Mouse (Mus musculus) forebrain, embryonic 11.5 days (tissue): ENCODE data around the gene Hmgxb4. TPM values are rescaled to one million over a fixed set of nuclear protein-coding genes. Genes with fewer than 3 reads are reported as not detected.
A peak's percentile ranks its signal among the peaks of the same experiment; 100 is the strongest.

Experiments used
- ATAC-seq: fragments of 200-750 bp; cut with Nextera tagmentation; replicated peaks from 2 replicates; pipeline ENCODE4 v1.8.0; 2017; ENCODE audit warnings: moderate TSS enrichment; ENCODE audit not compliant: low FRiP score
- DNase-seq: peaks from one replicate; pipeline ENCODE4 v3.0.0-alpha.2; 2017; ENCODE audit warnings: low spot score
- H3K27ac ChIP-seq: fragments of 300-500 bp; sonication (generic); 2 replicates; pipeline ENCODE4 v1.5.1; 2014; ENCODE audit warnings: low read depth, low read length
- H3K27me3 ChIP-seq: fragments of 300-500 bp; sonication (generic); 2 replicates; pipeline ENCODE4 v1.6.1; 2014; ENCODE audit warnings: mild to moderate bottlenecking, low read length, mixed read lengths; ENCODE audit not compliant: control insufficient read depth, insufficient read depth
- H3K36me3 ChIP-seq: fragments of 300-500 bp; sonication (generic); 2 replicates; pipeline ENCODE4 v1.6.1; 2014; ENCODE audit warnings: mild to moderate bottlenecking, low read length, moderate library complexity, mixed read lengths; ENCODE audit not compliant: control insufficient read depth, insufficient read depth
- H3K4me1 ChIP-seq: fragments of 300-500 bp; sonication (generic); replicated peaks from 2 replicates; pipeline ENCODE4 v1.6.1; 2014; ENCODE audit warnings: low read length, mixed read lengths; ENCODE audit not compliant: control insufficient read depth, insufficient read depth
- H3K4me2 ChIP-seq: fragments of 300-500 bp; sonication (generic); 2 replicates; pipeline ENCODE4 v1.6.1; 2014; ENCODE audit warnings: low read depth, mild to moderate bottlenecking, low read length, moderate library complexity, mixed read lengths; ENCODE audit not compliant: severe bottlenecking
- H3K4me3 ChIP-seq: fragments of 300-500 bp; sonication (generic); 2 replicates; pipeline ENCODE4 v1.5.1; 2014; ENCODE audit warnings: low read depth, low read length
- H3K9ac ChIP-seq: fragments of 300-500 bp; sonication (generic); 2 replicates; pipeline ENCODE4 v1.6.1; 2014; ENCODE audit warnings: low read length
- H3K9me3 ChIP-seq: fragments of 300-500 bp; sonication (generic); 2 replicates; pipeline ENCODE4 v1.6.1; 2016; ENCODE audit warnings: low read length, mixed read lengths; ENCODE audit not compliant: control insufficient read depth
- whole genome bisulfite sequencing: fragments of 180-500 bp; shearing (Covaris S2); extraction: QIAGEN DNeasy Blood & Tissue Kit; methylation state at CpG from one replicate; pipeline ENCODE4 v1.1.7; 2014; 5-methylcytosine and 5-hydroxymethylcytosine counted together
- polyA plus RNA-seq: library from polyadenylated mRNA; unstranded; fragments of >200 nt; fragmentation: Nextera tagmentation; extraction: Ambion mirVana; gene quantifications from 2 replicates; pipeline ENCODE4 v1.2.1, GENCODE M21; 2014

Hmgxb4 gene
- polyA plus RNA-seq, 1 experiment from 2014 or later, result 54.5 TPM

DNA sequence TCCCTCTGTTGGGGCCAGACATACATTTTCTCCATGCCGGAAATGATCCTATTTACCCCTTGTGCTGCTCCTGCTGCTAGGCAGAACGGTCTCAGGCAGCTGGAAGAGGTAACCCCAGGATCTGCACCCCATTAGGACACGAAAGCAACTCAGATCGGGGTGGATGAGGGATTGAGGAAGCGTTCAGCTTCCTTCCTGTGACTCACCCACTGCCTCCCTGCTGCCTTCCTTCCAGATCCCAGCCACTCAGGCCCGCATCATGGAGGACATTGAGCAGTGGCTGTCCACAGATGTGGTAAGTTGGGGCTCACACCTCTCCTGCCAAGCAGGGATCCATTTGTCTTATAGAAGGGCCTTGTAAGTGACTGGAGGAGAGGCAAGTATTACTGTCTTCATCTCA, 74.1 kb downstream of the Hmgxb4 start:
- no peak for DNase-seq
- H3K4me2 ChIP-seq, result no peak overlapping the region
- H3K27ac ChIP-seq, result no peak overlapping the region
- H3K9me3 ChIP-seq, result no peaks in the 10 kb centered on the region
- ATAC-seq, result no peak
- no peak overlapping the region for H3K4me3 ChIP-seq
- no peaks in the 10 kb centered on the region for H3K4me1 ChIP-seq
- WGBS, result 81% methylated on average over 6 of the region's 6 CpGs
- no peak overlapping the region for H3K9ac ChIP-seq
- H3K27me3 ChIP-seq, result no peaks in the 10 kb centered on the region
- H3K36me3 ChIP-seq, result no peaks in the 10 kb centered on the region

DNA sequence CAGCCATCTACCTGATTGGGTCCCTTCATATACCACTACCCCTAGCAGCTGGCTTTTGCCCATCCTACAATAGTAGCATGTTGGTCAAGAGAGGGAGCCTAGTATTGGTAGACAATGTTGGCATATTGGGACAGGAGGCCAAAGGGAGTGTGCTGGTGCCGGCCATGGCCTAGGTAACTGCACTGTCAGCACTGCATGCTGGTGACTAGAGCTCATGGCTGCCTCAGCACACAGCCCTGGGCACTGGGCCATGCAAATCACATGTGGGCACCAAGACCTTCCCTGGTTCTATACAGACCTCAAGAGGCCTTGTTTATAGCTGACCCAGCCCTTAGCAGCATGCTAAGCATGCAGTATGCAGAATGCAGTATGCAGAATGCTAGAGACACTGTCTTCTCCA, 77.1 kb downstream of the Hmgxb4 start:
- no peaks in the 10 kb centered on the region for H3K4me1 ChIP-seq
- no peak overlapping the region for H3K27ac ChIP-seq
- H3K27me3 ChIP-seq, result no peaks in the 10 kb centered on the region
- ATAC-seq, result no peak; the same call in 1 of the 2 replicates
- 88% methylated on average over 1 of the region's 1 CpGs for WGBS
- no peaks in the 10 kb centered on the region for H3K9me3 ChIP-seq
- no peak overlapping the region for H3K4me3 ChIP-seq
- H3K9ac ChIP-seq, result no peak overlapping the region
- H3K36me3 ChIP-seq, result no peaks in the 10 kb centered on the region
- H3K4me2 ChIP-seq, result no peak overlapping the region
- no peak for DNase-seq

DNA sequence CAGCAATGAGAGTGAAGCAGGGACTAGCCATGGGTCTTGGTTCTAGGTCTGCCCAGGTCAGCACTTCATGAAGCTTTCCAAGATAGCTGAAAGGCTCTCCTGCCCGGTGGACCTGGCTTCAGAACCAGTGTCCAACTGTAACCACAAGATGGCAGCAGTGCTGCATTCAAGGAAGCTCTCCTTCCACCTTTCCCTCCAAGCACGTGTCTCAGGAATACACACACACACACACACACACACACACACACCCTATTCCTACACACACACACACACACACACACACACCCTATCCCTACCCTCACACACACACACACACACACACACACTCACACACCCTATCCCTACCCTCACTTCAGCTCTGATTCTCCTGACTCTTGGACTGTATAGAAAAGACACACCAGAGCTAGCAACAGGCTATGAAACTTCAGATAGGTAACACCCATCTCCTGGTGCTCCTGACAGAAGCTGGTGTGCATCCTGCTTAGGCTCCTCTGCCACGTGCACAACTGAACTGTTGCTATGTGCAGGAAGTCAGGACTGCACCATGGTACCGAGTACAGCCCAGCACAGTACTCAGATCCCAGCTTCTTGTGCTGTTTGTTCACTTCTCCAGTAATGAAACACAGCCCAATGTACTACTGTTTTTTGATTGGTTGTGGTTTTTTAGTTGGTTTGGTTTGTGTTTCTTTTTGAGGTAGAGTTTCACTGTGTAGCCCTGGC, 78.6 kb downstream of the Hmgxb4 start:
- 29% methylated on average over 4 of the region's 4 CpGs for WGBS
- H3K4me3 ChIP-seq, result no peak overlapping the region
- DNase-seq (peak; percentile 84), ATAC-seq (peak; percentile 79)
- no peaks in the 10 kb centered on the region for H3K4me1 ChIP-seq
- H3K9ac ChIP-seq, result no peak overlapping the region
- H3K27me3 ChIP-seq, result no peaks in the 10 kb centered on the region
- no peak overlapping the region for H3K4me2 ChIP-seq
- no peaks in the 10 kb centered on the region for H3K36me3 ChIP-seq
- H3K9me3 ChIP-seq, result no peaks in the 10 kb centered on the region
- H3K27ac ChIP-seq, result no peak overlapping the region

DNA sequence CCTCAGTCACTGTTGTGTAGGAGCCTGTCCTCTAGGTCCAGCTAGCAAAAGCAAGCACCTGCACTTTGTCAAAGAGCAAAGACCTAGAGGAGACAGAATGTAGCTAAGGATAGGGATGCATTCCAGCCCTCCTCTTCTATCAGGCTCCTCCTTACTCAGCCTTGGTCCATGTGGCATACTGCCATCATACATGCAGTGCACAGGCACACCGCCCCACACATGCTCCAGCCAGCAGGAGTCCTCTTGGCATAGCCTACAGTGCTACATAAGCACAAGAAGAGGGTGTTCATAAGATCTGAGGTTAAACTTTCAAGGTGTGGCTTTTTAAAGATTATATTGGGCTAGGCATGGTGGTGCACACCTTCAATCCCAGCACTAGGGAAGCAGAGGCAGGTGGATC, 81.7 kb downstream of the Hmgxb4 start:
- no peaks in the 10 kb centered on the region for H3K9me3 ChIP-seq
- no peaks in the 10 kb centered on the region for H3K36me3 ChIP-seq
- no peak overlapping the region for H3K27ac ChIP-seq
- ATAC-seq (no peak), DNase-seq (no peak)
- H3K4me1 ChIP-seq, result no peaks in the 10 kb centered on the region
- no peak overlapping the region for H3K4me3 ChIP-seq
- 87% methylated on average over 1 of the region's 1 CpGs for WGBS
- no peak overlapping the region for H3K4me2 ChIP-seq
- no peaks in the 10 kb centered on the region for H3K27me3 ChIP-seq
- H3K9ac ChIP-seq, result no peak overlapping the region

DNA sequence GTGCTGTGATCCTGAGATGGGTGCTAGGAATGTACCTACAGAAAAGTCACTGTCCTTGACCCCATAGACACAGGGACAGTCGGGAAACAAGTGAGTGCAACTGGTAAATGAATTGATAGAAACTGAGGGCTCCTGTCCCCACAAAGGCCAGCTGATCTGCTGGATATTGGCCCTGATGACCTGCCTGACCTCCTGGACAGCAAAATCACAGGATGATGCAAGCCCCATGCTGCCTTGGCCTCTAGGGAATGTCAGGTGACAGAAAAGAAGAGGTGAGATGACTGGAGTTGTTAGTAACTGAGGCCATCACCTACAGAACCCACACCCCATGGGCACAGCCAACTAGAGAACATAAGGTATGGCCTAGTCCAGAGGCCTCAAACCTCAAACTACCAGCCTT, 85.1 kb downstream of the Hmgxb4 start:
- 74% methylated on average over 1 of the region's 1 CpGs for WGBS
- no peak overlapping the region for H3K4me2 ChIP-seq
- no peaks in the 10 kb centered on the region for H3K36me3 ChIP-seq
- H3K4me3 ChIP-seq, result no peak overlapping the region
- H3K27ac ChIP-seq, result no peak overlapping the region
- ATAC-seq (no peak), DNase-seq (no peak)
- H3K27me3 ChIP-seq, result no peaks in the 10 kb centered on the region
- H3K9ac ChIP-seq, result no peak overlapping the region
- no peaks in the 10 kb centered on the region for H3K9me3 ChIP-seq
- H3K4me1 ChIP-seq, result no peaks in the 10 kb centered on the region

DNA sequence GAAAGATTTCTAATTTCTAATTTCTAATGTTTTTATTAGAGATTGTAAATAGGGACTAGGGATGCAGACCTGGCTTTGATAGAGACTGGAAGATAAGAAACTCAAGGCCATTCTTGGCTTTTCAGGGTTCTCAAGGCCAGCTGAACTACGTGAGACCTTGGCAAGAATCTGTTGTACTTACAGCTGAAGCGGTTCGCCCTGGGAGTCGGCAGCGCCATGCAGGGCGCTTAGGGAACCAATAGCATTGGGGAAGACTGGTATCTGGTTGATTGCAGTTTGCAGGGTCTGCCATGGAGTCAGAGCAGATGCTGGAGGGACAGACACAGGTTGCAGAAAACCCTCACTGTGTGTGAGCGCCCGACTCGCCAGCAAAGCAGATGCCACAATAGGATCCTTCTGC, 85.7 kb downstream of the Hmgxb4 start:
- no peaks in the 10 kb centered on the region for H3K9me3 ChIP-seq
- H3K4me1 ChIP-seq, result no peaks in the 10 kb centered on the region
- H3K27ac ChIP-seq, result no peak overlapping the region
- H3K9ac ChIP-seq, result no peak overlapping the region
- 97% methylated on average over 9 of the region's 9 CpGs for WGBS
- ATAC-seq, result no peak
- no peak overlapping the region for H3K4me2 ChIP-seq
- H3K27me3 ChIP-seq, result no peaks in the 10 kb centered on the region
- H3K4me3 ChIP-seq, result no peak overlapping the region
- DNase-seq, result no peak
- H3K36me3 ChIP-seq, result no peaks in the 10 kb centered on the region

Other genes starting within 250 kb of the Hmgxb4 start
- gene Isx, start 120.2 kb upstream of the Hmgxb4 start, polyA plus RNA-seq, result not detected in 2 replicates
- gene Tom1, start 40.3 kb downstream of the Hmgxb4 start, polyA plus RNA-seq, result 23.1 and 25.3 TPM in 2 replicates
- 9.1 and 9.6 TPM in 2 replicates for gene Hmox1, start 100.3 kb downstream of the Hmgxb4 start, polyA plus RNA-seq
- 249 and 272 TPM in 2 replicates for gene Mcm5, start 116.2 kb downstream of the Hmgxb4 start, polyA plus RNA-seq
- not detected in 2 replicates for gene Rasd2, start 220.6 kb downstream of the Hmgxb4 start, polyA plus RNA-seq